In genomic region chr4:148922221-148922700, GRCm38 (mm10) we compare ENCODE assay signal across 8 mouse cellular contexts.
DNase-seq lines count a peak whose midpoint lies in the region; ATAC-seq and TF ChIP-seq lines count a peak whose summit lies in the region.

No protein-coding gene starts in this region.

- H3K27me3 ChIP-seq in forebrain, embryonic 14.5 days (replicated peaks; ENCODE audit: control insufficient read depth, insufficient read depth, low read length) = peaks cover 14% of the 10 kb centered on the region
- H3K27me3 ChIP-seq in kidney, postnatal 0 days (ENCODE audit: insufficient read depth, low read length) = 0 out of 2 replicates have a peak, but pooled peaks cover 5% of the 10 kb centered on the region
- H3K27me3 ChIP-seq in neural tube, embryonic 13.5 days = peaks cover 86% of the 10 kb centered on the region

- no peak overlapping the region for H3K27ac ChIP-seq in layer of hippocampus, adult 2 months
- H3K27ac ChIP-seq in forebrain, embryonic 14.5 days (ENCODE audit: low read depth, low read length) = no peak overlapping the region
- peak overlapping the region; percentile 55 for H3K27ac ChIP-seq in kidney, postnatal 0 days
- H3K27ac ChIP-seq in neural tube, embryonic 13.5 days (replicated peaks) = peak overlapping the region; percentile 87

- DNase-seq in layer of hippocampus, adult 2 months (ENCODE audit: low spot score in 2 of 2) = no peak
- DNase-seq in layer of hippocampus, adult 9-10 months (ENCODE audit: low spot score) = no peak
- no peak for DNase-seq in forebrain, embryonic 14.5 days (ENCODE audit: low spot score)
- peak; percentile 73 for DNase-seq in kidney, postnatal 0 days (ENCODE audit: low spot score)
- no peak for DNase-seq in thymus, postnatal 10 days (ENCODE audit: low spot score in 2 of 2)
- DNase-seq in layer of hippocampus, postnatal 36 days = no peak

- 0 out of 2 replicates have a peak, but pooled peaks have one; percentile 7 for TF ChIP-seq CTCF in layer of hippocampus, adult 2 months (conservative IDR thresholded peaks at IDR 0.05)
- no peak for TF ChIP-seq CTCF in kidney, postnatal 0 days (IDR thresholded peaks at IDR 0.05; ENCODE audit: low read depth)

- WGBS in forebrain, embryonic 14.5 days = 16% methylated on average over 16 of the region's 16 CpGs
- WGBS in kidney, postnatal 0 days = 12% methylated on average over 16 of the region's 16 CpGs
- 4% methylated on average over 16 of the region's 16 CpGs for WGBS in neural tube, embryonic 13.5 days

- peak; percentile 40 for ATAC-seq in forebrain, embryonic 14.5 days
- peak; percentile 22; the same call in 1 of the 2 replicates for ATAC-seq in kidney, postnatal 0 days (replicated peaks; ENCODE audit: low FRiP score, low read depth)
- peak; percentile 34 for ATAC-seq in neural tube, embryonic 13.5 days (ENCODE audit: low read depth)
- ATAC-seq in activated CD4-positive, CD25-positive, alpha-beta regulatory T cell, adult 4 months = no peak

- peak overlapping the region; percentile 29; the same call in 1 of the 2 replicates for H3K4me2 ChIP-seq in forebrain, embryonic 14.5 days (ENCODE audit: low read length)
- H3K4me2 ChIP-seq in kidney, postnatal 0 days (ENCODE audit: low read length) = peak overlapping the region; percentile 30
- H3K4me2 ChIP-seq in neural tube, embryonic 13.5 days = peak overlapping the region; percentile 42

- H3K4me3 ChIP-seq in layer of hippocampus, adult 2 months = peak overlapping the region; percentile 37; the same call in 1 of the 2 replicates
- no peak overlapping the region for H3K4me3 ChIP-seq in forebrain, embryonic 14.5 days (ENCODE audit: low read depth, low read length)
- H3K4me3 ChIP-seq in kidney, postnatal 0 days (replicated peaks; ENCODE audit: low read depth, low read length) = no peak overlapping the region; the same call in 1 of the 2 replicates
- H3K4me3 ChIP-seq in neural tube, embryonic 13.5 days = peak overlapping the region; percentile 3; the same call in 1 of the 2 replicates

- no peak overlapping the region for H3K9ac ChIP-seq in forebrain, embryonic 14.5 days (ENCODE audit: low read length)
- H3K9ac ChIP-seq in kidney, postnatal 0 days (ENCODE audit: low read depth, low read length) = 0 out of 2 replicates have a peak overlapping the region, but pooled peaks have one; percentile 8
- H3K9ac ChIP-seq in neural tube, embryonic 13.5 days = peak overlapping the region; percentile 32; the same call in 1 of the 2 replicates

- H3K4me1 ChIP-seq in forebrain, embryonic 14.5 days (ENCODE audit: control insufficient read depth, insufficient read depth, low read length) = peaks cover 6% of the 10 kb centered on the region; the same call in 1 of the 2 replicates
- peaks cover 75% of the 10 kb centered on the region for H3K4me1 ChIP-seq in kidney, postnatal 0 days (replicated peaks; ENCODE audit: insufficient read depth, low read length)
- peaks cover 100% of the 10 kb centered on the region for H3K4me1 ChIP-seq in neural tube, embryonic 13.5 days (replicated peaks)

- no peaks in the 10 kb centered on the region for H3K9me3 ChIP-seq in forebrain, embryonic 14.5 days (replicated peaks; ENCODE audit: control insufficient read depth, low read length)
- no peaks in the 10 kb centered on the region for H3K9me3 ChIP-seq in kidney, postnatal 0 days (replicated peaks; ENCODE audit: low read length)
- no peaks in the 10 kb centered on the region for H3K9me3 ChIP-seq in neural tube, embryonic 13.5 days

- no peaks in the 10 kb centered on the region for H3K36me3 ChIP-seq in forebrain, embryonic 14.5 days (ENCODE audit: control insufficient read depth, insufficient read depth, low read length)
- no peaks in the 10 kb centered on the region for H3K36me3 ChIP-seq in kidney, postnatal 0 days (ENCODE audit: insufficient read depth, low read length)
- H3K36me3 ChIP-seq in neural tube, embryonic 13.5 days = no peaks in the 10 kb centered on the region

Comparison
In these comparisons a context has a peak if more than half of its experiments do, and no peak if none do; other contexts are left out.
1. H3K27ac ChIP-seq: peak in kidney, postnatal 0 days (single experiment) and neural tube, embryonic 13.5 days (single experiment); none in layer of hippocampus, adult 2 months (single experiment) and forebrain, embryonic 14.5 days (single experiment).
2. H3K4me3 ChIP-seq: peak in layer of hippocampus, adult 2 months (single experiment) and neural tube, embryonic 13.5 days (single experiment); none in forebrain, embryonic 14.5 days (single experiment) and kidney, postnatal 0 days (single experiment).
3. Peak in every context shown above with its lines, with median percentiles within 50 percentile points of each other: H3K4me2 ChIP-seq.